Mouse (Mus musculus) midbrain, postnatal 0 days (tissue): ENCODE measurements around the gene Zfp42. TPM values are rescaled to one million over a fixed set of nuclear protein-coding genes. Genes with fewer than 3 reads are reported as not detected.

Experiments used
- ATAC-seq: fragments of 200-750 bp; cut with Nextera tagmentation; 2 replicates; pipeline ENCODE4 v1.8.0; 2017; ENCODE audit warnings: moderate number of reproducible peaks, mild to moderate bottlenecking, moderate TSS enrichment, moderate library complexity; ENCODE audit not compliant: low FRiP score
- DNase-seq: peaks from one replicate; pipeline ENCODE4 v3.0.0-alpha.2; 2015; ENCODE audit warnings: low spot score
- H3K27ac ChIP-seq: fragments of 300-500 bp; sonication (generic); 2 replicates; pipeline ENCODE4 v1.5.1; 2014; ENCODE audit warnings: low read depth, mild to moderate bottlenecking, low read length, mixed read lengths
- H3K27me3 ChIP-seq: fragments of 300-500 bp; sonication (generic); 2 replicates; pipeline ENCODE4 v1.6.1; 2014; ENCODE audit warnings: low read length, control low read depth, mixed read lengths; ENCODE audit not compliant: insufficient read depth
- H3K36me3 ChIP-seq: fragments of 300-500 bp; sonication (generic); 2 replicates; pipeline ENCODE4 v1.6.1; 2014; ENCODE audit warnings: low read length, control low read depth, mixed read lengths; ENCODE audit not compliant: insufficient read depth
- H3K4me1 ChIP-seq: fragments of 300-500 bp; sonication (generic); 2 replicates; pipeline ENCODE4 v1.6.1; 2014; ENCODE audit warnings: mild to moderate bottlenecking, control low read depth, antibody characterized with exemption, low read length, mixed read lengths; ENCODE audit not compliant: insufficient read depth
- H3K4me2 ChIP-seq: fragments of 300-500 bp; sonication (generic); 2 replicates; pipeline ENCODE4 v1.6.1; 2014; ENCODE audit warnings: low read depth, mild to moderate bottlenecking, low read length, mixed read lengths; ENCODE audit not compliant: poor library complexity, severe bottlenecking
- H3K4me3 ChIP-seq: fragments of 300-500 bp; sonication (generic); 2 replicates; pipeline ENCODE4 v1.5.1; 2014; ENCODE audit warnings: low read depth, mild to moderate bottlenecking, low read length, moderate library complexity
- H3K9ac ChIP-seq: fragments of 300-500 bp; sonication (generic); replicated peaks from 2 replicates; pipeline ENCODE4 v1.6.1; 2014; ENCODE audit warnings: mild to moderate bottlenecking, low read length, moderate library complexity, mixed read lengths; ENCODE audit not compliant: poor library complexity, severe bottlenecking
- H3K9me3 ChIP-seq: fragments of 300-500 bp; sonication (generic); 2 replicates; pipeline ENCODE4 v1.6.1; 2016; ENCODE audit warnings: low read length, control low read depth
- CTCF ChIP-seq: IDR thresholded peaks from 2 replicates; pipeline ENCODE4 v1.5.1; 2016; ENCODE audit warnings: antibody characterized with exemption, mild to moderate bottlenecking
- WGBS: fragments of 180-500 bp; shearing (Covaris S2); extraction: QIAGEN DNeasy Blood & Tissue Kit; methylation state at CpG from one replicate; pipeline ENCODE4 v1.1.7; 2014; 5-methylcytosine and 5-hydroxymethylcytosine counted together
- polyA plus RNA-seq: library from polyadenylated mRNA; unstranded; fragments of >200 nt; fragmentation: Nextera tagmentation; extraction: Ambion mirVana; gene quantifications from 2 replicates; pipeline ENCODE4 v1.2.1, GENCODE M21; 2015
- total RNA-seq: library from RNA; depleted of rRNA; stranded (reverse); fragments of >200 nt; gene quantifications from 2 replicates; pipeline ENCODE4 v1.2.3, GENCODE M21; 2014

Zfp42 gene
- total and polyA plus RNA-seq, 2 experiments from 2014 or later: not detected

DNA sequence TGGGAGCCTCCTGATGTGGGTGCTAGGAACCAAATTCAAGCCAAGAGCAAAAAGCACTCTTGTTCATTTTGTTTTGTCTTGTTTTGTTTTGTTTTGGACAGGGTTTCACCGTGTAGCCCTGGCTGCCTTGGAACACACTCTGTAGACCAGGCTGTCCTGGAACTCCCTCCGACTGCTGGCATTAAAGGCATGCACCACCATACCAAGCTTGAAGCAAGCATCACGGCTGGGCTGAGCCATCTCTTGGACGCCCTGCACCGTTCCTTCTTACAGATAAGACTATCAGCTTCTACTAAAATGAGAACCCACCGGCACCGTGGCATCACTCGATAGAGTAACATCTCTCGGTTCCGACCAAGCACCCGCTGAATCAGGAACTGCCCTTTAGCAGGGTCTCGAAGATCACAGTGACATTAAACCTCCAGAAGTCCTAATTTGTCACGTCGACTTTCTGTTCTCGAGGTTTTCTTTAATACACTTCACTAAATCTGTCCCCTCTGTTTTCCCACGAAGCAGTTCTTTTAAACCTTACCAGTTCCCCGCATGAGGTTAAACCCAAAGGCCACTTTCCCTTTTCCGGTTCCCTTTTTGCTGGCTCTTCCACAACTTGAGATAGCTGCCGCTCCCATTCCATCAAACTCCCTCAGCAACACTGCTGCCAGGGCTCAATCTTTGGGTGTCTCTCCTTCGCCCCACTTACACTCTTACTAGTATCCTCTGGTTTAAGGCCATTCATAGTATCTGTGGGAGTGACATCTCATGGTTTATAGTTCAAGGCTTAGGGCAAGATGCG lies 23.3 kb upstream of the Zfp42 start:
- no peak overlapping the region for H3K4me3 ChIP-seq
- no peak for TF ChIP-seq CTCF
- H3K27me3 ChIP-seq: no peaks in the 10 kb centered on the region
- no peaks in the 10 kb centered on the region for H3K36me3 ChIP-seq
- no peaks in the 10 kb centered on the region for H3K9me3 ChIP-seq
- WGBS: 95% methylated on average over 21 of the region's 21 CpGs
- no peak for ATAC-seq
- H3K27ac ChIP-seq: no peak overlapping the region
- H3K4me1 ChIP-seq: no peaks in the 10 kb centered on the region
- H3K4me2 ChIP-seq: no peak overlapping the region
- H3K9ac ChIP-seq: no peak overlapping the region
- DNase-seq: no peak

DNA sequence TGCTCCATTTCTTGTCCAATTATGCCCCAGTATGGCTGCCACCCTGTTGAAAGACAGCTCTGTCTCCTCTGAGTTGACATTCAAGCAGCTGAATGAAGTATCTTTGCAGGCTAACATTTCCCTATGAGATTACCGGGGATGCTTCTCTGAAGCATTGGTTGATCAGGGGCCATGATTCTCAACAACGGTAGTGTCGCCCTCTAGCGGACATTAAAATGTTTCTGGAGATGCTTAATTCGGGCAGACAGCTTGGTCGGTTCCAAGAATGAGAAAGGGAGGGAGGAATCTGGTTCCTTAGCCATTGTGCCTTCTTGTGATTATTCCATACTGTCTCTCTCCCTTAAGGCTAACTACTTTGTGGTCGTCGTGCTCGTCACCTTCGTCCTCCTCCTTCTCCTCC lies 21.9 kb upstream of the Zfp42 start:
- DNase-seq (no peak), ATAC-seq (no peak)
- no peak overlapping the region for H3K27ac ChIP-seq
- H3K4me2 ChIP-seq: no peak overlapping the region
- WGBS: 80% methylated on average over 10 of the region's 10 CpGs
- no peaks in the 10 kb centered on the region for H3K27me3 ChIP-seq
- H3K4me3 ChIP-seq: no peak overlapping the region
- no peaks in the 10 kb centered on the region for H3K9me3 ChIP-seq
- H3K9ac ChIP-seq: no peak overlapping the region
- TF ChIP-seq CTCF: no peak
- H3K36me3 ChIP-seq: no peaks in the 10 kb centered on the region
- no peaks in the 10 kb centered on the region for H3K4me1 ChIP-seq

DNA sequence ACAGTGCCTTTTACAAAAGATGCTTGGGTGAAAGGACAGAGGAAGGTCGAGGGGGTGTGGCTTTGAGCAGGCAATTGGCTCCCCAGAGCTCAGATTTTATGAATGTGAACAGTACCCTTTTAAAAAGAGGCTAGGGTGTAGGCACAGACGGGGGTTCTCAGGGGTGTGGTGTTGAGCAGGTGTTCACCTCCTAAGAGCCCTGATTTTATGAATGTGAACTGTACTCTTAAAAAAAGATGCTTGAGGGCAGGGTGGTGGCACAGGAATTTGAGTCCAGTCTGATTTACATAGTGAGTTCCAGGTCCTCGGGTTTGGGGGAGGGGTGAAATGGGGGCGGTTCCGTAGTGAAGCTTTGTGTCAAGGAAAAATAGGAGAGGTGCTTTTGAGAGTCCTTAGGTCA lies 14.0 kb upstream of the Zfp42 start:
- Histone ChIP-seq H3K9me3 (no peaks in the 10 kb centered on the region), H3K36me3 (no peaks in the 10 kb centered on the region), H3K9ac (no peak overlapping the region), H3K4me1 (no peaks in the 10 kb centered on the region), H3K4me3 (no peak overlapping the region), H3K4me2 (no peak overlapping the region), H3K27me3 (no peaks in the 10 kb centered on the region), H3K27ac (no peak overlapping the region)
- no peak for ATAC-seq
- no peak for DNase-seq
- 83% methylated on average over 5 of the region's 5 CpGs for WGBS
- no peak for TF ChIP-seq CTCF

DNA sequence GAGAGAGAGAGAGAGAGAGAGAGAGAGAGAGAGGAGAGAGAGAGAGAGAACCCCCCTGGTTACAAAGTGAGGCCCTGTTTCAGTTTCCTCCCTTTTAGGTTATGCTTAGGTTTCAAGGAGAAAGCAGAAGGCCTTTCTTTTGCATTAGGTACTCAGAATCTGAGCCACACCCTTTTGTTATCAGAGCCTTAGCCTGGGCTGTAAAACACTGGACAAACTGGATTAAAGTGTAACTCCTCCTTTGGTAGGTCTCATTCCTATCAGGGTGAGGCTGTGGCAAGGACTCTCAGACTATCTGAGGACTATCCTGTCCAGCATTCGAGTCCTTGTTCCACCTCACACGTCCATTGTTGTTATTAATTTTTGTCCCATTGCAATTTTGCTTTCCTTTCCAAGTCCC lies 1.4 kb upstream of the Zfp42 start:
- DNase-seq: no peak
- Histone ChIP-seq H3K9me3 (0 out of 2 replicates have a peak, but pooled peaks cover 5% of the 10 kb centered on the region), H3K9ac (no peak overlapping the region), H3K4me1 (no peaks in the 10 kb centered on the region), H3K27me3 (no peaks in the 10 kb centered on the region), H3K27ac (no peak overlapping the region), H3K4me2 (no peak overlapping the region), H3K36me3 (no peaks in the 10 kb centered on the region), H3K4me3 (no peak overlapping the region)
- no peak for ATAC-seq
- TF ChIP-seq CTCF: no peak
- 88% methylated on average over 2 of the region's 2 CpGs for WGBS

DNA sequence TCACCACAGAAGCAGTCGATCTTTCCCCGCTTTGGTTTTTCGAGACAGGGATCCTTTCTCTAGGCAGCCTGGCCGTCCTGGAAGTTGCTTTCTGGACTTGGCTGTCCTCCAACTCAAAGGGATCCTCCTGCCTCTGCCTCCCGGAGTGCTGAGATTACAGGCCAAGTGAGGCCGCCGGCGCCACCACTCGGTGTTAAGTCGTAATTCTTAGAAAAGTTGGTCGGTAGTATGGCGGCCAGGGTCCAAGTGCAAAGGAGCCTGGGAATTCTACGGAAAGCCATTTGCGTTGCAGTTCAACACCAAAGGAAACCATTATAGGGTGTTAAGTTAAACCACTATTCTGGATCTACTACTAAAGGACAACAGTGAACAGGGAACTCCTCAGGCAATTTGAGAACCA lies 1.1 kb downstream of the Zfp42 start:
- Histone ChIP-seq H3K4me1 (no peaks in the 10 kb centered on the region), H3K27ac (no peak overlapping the region), H3K4me2 (no peak overlapping the region), H3K27me3 (no peaks in the 10 kb centered on the region), H3K4me3 (no peak overlapping the region), H3K9me3 (0 out of 2 replicates have a peak, but pooled peaks cover 5% of the 10 kb centered on the region), H3K9ac (no peak overlapping the region), H3K36me3 (no peaks in the 10 kb centered on the region)
- no peak for DNase-seq
- no peak for ATAC-seq
- no peak for TF ChIP-seq CTCF
- WGBS: 98% methylated on average over 14 of the region's 14 CpGs

DNA sequence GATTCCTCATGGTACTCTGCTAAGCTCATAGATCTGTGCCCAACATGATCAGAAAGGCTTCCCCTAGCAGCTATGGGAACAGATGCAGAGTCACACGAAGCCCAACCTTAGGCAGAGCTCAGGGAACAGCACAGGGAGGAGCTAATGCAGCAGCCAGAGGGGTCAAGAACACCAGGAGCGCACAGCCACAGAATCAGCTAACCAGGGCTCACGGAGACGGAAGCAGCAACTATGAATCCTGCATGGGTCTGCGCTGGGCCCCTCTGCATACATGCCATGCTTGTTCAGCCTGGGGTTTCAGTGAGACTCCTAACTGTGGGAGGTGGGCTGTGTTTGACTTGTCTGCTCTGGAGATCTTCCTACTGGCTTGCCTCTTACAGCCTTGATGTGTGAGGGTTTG lies 7.0 kb downstream of the Zfp42 start:
- Histone ChIP-seq H3K4me1 (no peaks in the 10 kb centered on the region), H3K9ac (no peak overlapping the region), H3K36me3 (no peaks in the 10 kb centered on the region), H3K4me3 (no peak overlapping the region), H3K4me2 (no peak overlapping the region), H3K27me3 (no peaks in the 10 kb centered on the region), H3K9me3 (no peaks in the 10 kb centered on the region), H3K27ac (no peak overlapping the region)
- WGBS: 75% methylated on average over 5 of the region's 5 CpGs
- DNase-seq (no peak), ATAC-seq (no peak)
- TF ChIP-seq CTCF: no peak
